Mouse (Mus musculus) thymus, adult 2 months (tissue): ENCODE measurements around the gene Slit2. TPM values are rescaled to one million over a fixed set of nuclear protein-coding genes. Genes with fewer than 3 reads are reported as not detected.
A peak's percentile ranks its signal among the peaks of the same experiment; 100 is the strongest.

Experiments
- DNase-seq: peaks from one replicate; pipeline ENCODE4 v3.0.0; 2021
- H3K27ac ChIP-seq: fragments of 200-500 bp; 2 replicates; pipeline ENCODE4 v1.5.1; 2012; ENCODE audit warnings: low read length, control low read depth; ENCODE audit not compliant: control insufficient read depth, insufficient read depth
- H3K27me3 ChIP-seq: fragments of 200-500 bp; 2 replicates; pipeline ENCODE4 v1.6.1; 2012; ENCODE audit warnings: mild to moderate bottlenecking, low read length, moderate library complexity, mixed read lengths; ENCODE audit not compliant: control insufficient read depth, insufficient read depth
- H3K36me3 ChIP-seq: fragments of 200-500 bp; 2 replicates; pipeline ENCODE4 v1.6.1; 2012; ENCODE audit warnings: mild to moderate bottlenecking, low read length, moderate library complexity; ENCODE audit not compliant: control insufficient read depth, insufficient read depth
- H3K4me1 ChIP-seq: fragments of 200-500 bp; replicated peaks from 2 replicates; pipeline ENCODE4 v1.6.1; 2012; ENCODE audit warnings: low read length; ENCODE audit not compliant: control insufficient read depth, insufficient read depth
- H3K4me3 ChIP-seq: fragments of 200-500 bp; 2 replicates; pipeline ENCODE4 v1.5.1; 2012; ENCODE audit warnings: mild to moderate bottlenecking, low read length, control low read depth, moderate library complexity; ENCODE audit not compliant: control insufficient read depth, insufficient read depth
- CTCF ChIP-seq: fragments of 200-500 bp; IDR thresholded peaks from 2 replicates; pipeline ENCODE4 v1.5.1; 2012; ENCODE audit warnings: mild to moderate bottlenecking, control low read depth, low read length, moderate library complexity, borderline replicate concordance; ENCODE audit not compliant: control insufficient read depth, poor library complexity, insufficient read depth; ENCODE audit errors: extremely low read depth
- POLR2A ChIP-seq: fragments of 200-500 bp; IDR thresholded peaks from 2 replicates; pipeline ENCODE4 v1.6.1; 2012; ENCODE audit warnings: mild to moderate bottlenecking, low read length, control low read depth, moderate library complexity; ENCODE audit not compliant: control insufficient read depth, poor library complexity, insufficient read depth; ENCODE audit errors: extremely low read depth
- WGBS: fragments of 180-500 bp; shearing (Covaris S2); methylation state at CpG from one replicate; pipeline ENCODE4 v1.1.7; 2018; 5-methylcytosine and 5-hydroxymethylcytosine counted together
- polyA plus RNA-seq: library from polyadenylated mRNA; depleted of rRNA; stranded (reverse); fragments of >200 nt; gene quantifications from 2 replicates; pipeline ENCODE4 v1.2.3, GENCODE M21; 2012

Slit2 gene
- polyA plus RNA-seq, 1 experiment = 0.73 TPM

GRCm38 (mm10) chr5:47981951-47982350 lies 987 bp upstream of the Slit2 start:
- no peak for TF ChIP-seq CTCF
- H3K36me3 ChIP-seq = no peaks in the 10 kb centered on the region
- H3K4me1 ChIP-seq = peaks cover 2% of the 10 kb centered on the region; the same call in 1 of the 2 replicates
- no peak overlapping the region for H3K27ac ChIP-seq
- no peak for DNase-seq
- peaks cover 5% of the 10 kb centered on the region; the same call in 1 of the 2 replicates for H3K27me3 ChIP-seq
- no peak overlapping the region for H3K4me3 ChIP-seq
- 62% methylated on average over 8 of the region's 8 CpGs for WGBS

GRCm38 (mm10) chr5:47983746-47984583 lies 1.0 kb downstream of the Slit2 start:
- no peak for DNase-seq
- WGBS = 4% methylated on average over 38 of the region's 38 CpGs
- Histone ChIP-seq H3K27me3 (peaks cover 5% of the 10 kb centered on the region; the same call in 1 of the 2 replicates), H3K4me1 (peaks cover 2% of the 10 kb centered on the region; the same call in 1 of the 2 replicates), H3K27ac (no peak overlapping the region), H3K4me3 (peak overlapping the region; percentile 42; the same call in 1 of the 2 replicates), H3K36me3 (no peaks in the 10 kb centered on the region)
- no peak for TF ChIP-seq CTCF
- TF ChIP-seq POLR2A = no peak

- no peak for TF ChIP-seq CTCF
- TF ChIP-seq POLR2A = no peak
- Histone ChIP-seq H3K36me3 (no peaks in the 10 kb centered on the region), H3K27me3 (peaks cover 5% of the 10 kb centered on the region; the same call in 1 of the 2 replicates), H3K27ac (no peak overlapping the region), H3K4me3 (no peak overlapping the region), H3K4me1 (peaks cover 2% of the 10 kb centered on the region; the same call in 1 of the 2 replicates)
- no peak for DNase-seq
- WGBS = 7% methylated on average over 23 of the region's 23 CpGs
These were observed 1.8 kb downstream of the Slit2 start for GRCm38 (mm10) chr5:47984584-47985197.

- no peak for DNase-seq
- peaks cover 5% of the 10 kb centered on the region; the same call in 1 of the 2 replicates for H3K27me3 ChIP-seq
- H3K36me3 ChIP-seq = no peaks in the 10 kb centered on the region
- WGBS = 2% methylated on average over 13 of the region's 13 CpGs
- no peak overlapping the region for H3K4me3 ChIP-seq
- no peak overlapping the region for H3K27ac ChIP-seq
- TF ChIP-seq POLR2A (no peak), CTCF (no peak)
- H3K4me1 ChIP-seq = peaks cover 2% of the 10 kb centered on the region; the same call in 1 of the 2 replicates
These were observed 2.3 kb downstream of the Slit2 start for GRCm38 (mm10) chr5:47985198-47985631.

- no peak for DNase-seq
- no peak overlapping the region for H3K4me3 ChIP-seq
- no peak for TF ChIP-seq CTCF
- no peak for TF ChIP-seq POLR2A
- no peaks in the 10 kb centered on the region for H3K36me3 ChIP-seq
- peaks cover 5% of the 10 kb centered on the region; the same call in 1 of the 2 replicates for H3K27me3 ChIP-seq
- peaks cover 2% of the 10 kb centered on the region; the same call in 1 of the 2 replicates for H3K4me1 ChIP-seq
- WGBS = 9% methylated on average over 48 of the region's 48 CpGs
- no peak overlapping the region for H3K27ac ChIP-seq
These were observed 3.1 kb downstream of the Slit2 start for GRCm38 (mm10) chr5:47985901-47986670.

GRCm38 (mm10) chr5:47990926-47991325 lies 8.0 kb downstream of the Slit2 start:
- Histone ChIP-seq H3K4me1 (no peaks in the 10 kb centered on the region), H3K27me3 (no peaks in the 10 kb centered on the region; the same call in 1 of the 2 replicates), H3K36me3 (no peaks in the 10 kb centered on the region), H3K27ac (no peak overlapping the region), H3K4me3 (no peak overlapping the region)
- no peak for TF ChIP-seq POLR2A
- TF ChIP-seq CTCF = no peak
- 91% methylated on average over 4 of the region's 4 CpGs for WGBS
- DNase-seq = no peak
